Mouse (Mus musculus) natural killer cell, adult 2 months (primary cell): ENCODE data around the gene Unc45b.

ENCODE experiments used
- DNase-seq, 2 experiments: peaks; one replicate each; pipeline ENCODE4 v3.0.0; 2022; ENCODE audit warnings: low spot score in 2 of 2

Unc45b gene

DNA sequence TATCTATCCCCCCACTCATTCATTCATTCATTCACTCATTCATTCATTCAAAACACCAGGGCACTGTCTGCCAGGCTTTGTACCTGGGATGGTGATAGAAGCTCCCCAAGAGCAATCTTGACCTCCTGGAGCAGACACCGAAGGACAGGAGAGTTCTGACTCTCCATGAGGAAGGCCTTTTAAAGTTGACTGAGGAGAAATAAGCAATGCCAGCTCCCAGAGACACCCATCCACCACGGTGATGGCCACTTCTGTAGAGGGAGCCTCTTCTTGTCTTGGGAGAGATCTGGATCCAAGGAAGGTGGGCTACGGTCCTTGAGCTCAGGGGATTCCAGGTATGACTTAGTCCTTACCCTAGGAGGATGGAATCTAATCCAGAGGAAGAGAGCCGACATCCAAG lies at the start of gene Unc45b:
Unc45b (plus strand) TSS at position 301 of the 400 bp plus-strand sequence.
- no peak for DNase-seq

GRCm38 (mm10) chr11:82860759-82861158 lies 49.6 kb upstream of the Unc45b start:
- DNase-seq: no peak

DNA sequence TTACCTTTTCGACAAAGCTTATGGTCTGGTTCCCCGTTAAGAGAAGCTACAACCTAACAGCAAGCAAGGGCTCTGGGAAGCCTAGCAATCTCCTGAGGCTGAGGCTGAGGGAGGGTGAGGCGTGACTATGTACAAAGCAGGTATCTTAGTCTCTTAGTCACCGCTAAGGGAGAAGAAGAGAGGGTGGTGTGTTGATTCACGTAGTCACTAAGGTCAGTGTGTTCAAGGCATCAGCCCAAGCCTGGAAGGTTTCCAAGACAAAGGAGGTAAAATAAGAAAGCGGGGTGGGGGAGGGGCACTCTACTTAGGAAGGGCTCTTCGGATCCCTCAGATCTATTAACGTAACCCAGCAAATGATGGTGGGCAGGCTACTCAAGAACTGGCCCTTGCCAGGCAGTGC lies 48.8 kb upstream of the Unc45b start:
- no peak for DNase-seq

GRCm38 (mm10) chr11:82862638-82863037 lies 47.7 kb upstream of the Unc45b start:
- no peak for DNase-seq

- no peak for DNase-seq
Observed at GRCm38 (mm10) chr11:82863059-82863458, 47.3 kb upstream of the Unc45b start.

DNA sequence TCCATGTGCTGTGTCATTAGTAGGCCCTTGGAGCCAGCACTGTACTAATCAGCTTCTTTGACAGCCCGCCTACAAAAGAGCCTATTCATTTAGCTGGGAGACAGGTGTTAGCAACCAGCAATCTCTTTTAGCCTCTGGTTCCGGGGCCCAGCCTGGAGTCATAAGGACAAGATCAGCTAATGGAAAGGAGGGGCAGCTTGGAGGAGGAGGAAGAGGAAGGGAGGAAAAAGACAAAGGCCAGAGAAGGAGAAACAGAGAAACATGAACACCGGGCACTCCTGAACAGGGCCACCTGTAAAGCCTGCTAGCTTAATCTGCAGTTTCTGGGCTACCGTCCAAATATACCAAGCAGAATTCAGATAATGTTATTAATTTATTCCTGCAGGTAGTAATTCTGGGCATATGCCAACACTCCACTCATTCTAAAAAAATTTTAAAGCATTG lies 46.8 kb upstream of the Unc45b start:
- DNase-seq: no peak

GRCm38 (mm10) chr11:82865957-82866356 lies 44.4 kb upstream of the Unc45b start:
- no peak for DNase-seq

- no peak for DNase-seq
Observed at GRCm38 (mm10) chr11:82866850-82867564, 43.3 kb upstream of the Unc45b start.

DNA sequence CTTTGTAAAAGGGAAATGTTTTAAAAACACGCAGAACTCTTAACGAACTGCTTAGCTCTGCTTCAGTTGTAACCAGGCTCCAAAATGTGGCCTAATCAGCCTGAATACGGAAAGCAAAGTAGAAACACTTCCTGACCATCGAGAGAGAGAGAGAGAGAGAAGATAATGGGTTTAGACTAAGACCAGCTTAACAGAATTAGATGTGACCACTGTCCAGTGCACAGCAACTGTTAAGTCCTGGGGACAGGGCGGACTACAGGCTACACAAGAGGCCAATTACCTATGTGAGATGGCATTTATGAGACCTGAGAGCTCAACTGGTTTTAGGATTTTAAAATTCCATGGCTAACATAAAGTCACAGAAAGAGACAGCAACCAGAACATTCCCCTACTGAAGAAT lies 42.4 kb upstream of the Unc45b start:
- DNase-seq: no peak

GRCm38 (mm10) chr11:82869506-82870172 lies 40.7 kb upstream of the Unc45b start:
- no peak for DNase-seq

- DNase-seq: peak; percentile 41 to 50
Observed at GRCm38 (mm10) chr11:82870173-82871030, 39.9 kb upstream of the Unc45b start.

DNA sequence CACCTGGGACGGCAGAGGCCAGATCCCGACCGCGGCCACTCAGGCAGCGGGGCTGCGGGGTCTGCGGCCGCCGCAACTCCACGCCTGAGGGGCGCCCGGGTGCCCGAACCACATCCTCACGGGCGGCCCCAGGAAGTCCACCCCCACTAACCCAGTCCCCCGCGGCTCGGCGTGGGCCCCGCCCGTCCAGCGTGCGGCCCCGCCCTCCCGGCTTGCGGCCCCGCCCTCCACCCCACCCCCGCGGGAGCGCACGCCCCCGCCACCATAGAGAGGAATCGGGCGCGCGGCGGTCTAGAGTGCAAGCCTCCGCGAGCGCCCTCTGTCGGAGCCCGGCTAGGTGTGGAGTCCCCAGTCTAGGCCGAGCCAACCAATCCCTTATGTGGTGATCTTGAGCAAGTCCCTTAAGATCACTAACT lies 39.3 kb upstream of the Unc45b start, which contains the start of gene Rffl:
Rffl (minus strand) TSS at position 180 of the 416 bp plus-strand sequence.
- DNase-seq: peak; percentile 87 to 93

GRCm38 (mm10) chr11:82874924-82875323 lies 35.4 kb upstream of the Unc45b start:
- no peak for DNase-seq

DNA sequence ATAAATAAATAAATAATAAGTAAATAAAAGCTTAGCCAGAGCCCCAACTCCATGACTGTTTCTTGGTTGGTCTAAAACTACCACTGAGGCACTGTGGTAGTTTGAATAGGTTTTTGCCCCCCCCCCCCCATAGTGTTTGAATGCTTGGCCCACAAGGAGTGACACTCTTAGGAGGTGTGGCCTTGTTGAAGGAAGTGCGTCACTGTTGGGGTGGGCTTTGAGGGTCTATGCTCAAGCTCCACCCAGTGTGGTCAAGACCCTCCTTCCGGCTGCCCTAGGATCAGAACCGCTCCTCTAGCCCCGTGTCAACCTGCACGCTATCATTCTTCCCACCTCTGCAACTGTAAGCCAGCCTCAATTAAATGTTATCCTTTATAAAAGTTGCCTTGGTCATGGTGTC lies 34.7 kb upstream of the Unc45b start:
- no peak for DNase-seq

GRCm38 (mm10) chr11:82877726-82878344 lies 32.5 kb upstream of the Unc45b start:
- DNase-seq: no peak

GRCm38 (mm10) chr11:82883180-82883579 lies 27.2 kb upstream of the Unc45b start:
- no peak for DNase-seq

- DNase-seq: no peak
Observed at GRCm38 (mm10) chr11:82886559-82886958, 23.8 kb upstream of the Unc45b start.

DNA sequence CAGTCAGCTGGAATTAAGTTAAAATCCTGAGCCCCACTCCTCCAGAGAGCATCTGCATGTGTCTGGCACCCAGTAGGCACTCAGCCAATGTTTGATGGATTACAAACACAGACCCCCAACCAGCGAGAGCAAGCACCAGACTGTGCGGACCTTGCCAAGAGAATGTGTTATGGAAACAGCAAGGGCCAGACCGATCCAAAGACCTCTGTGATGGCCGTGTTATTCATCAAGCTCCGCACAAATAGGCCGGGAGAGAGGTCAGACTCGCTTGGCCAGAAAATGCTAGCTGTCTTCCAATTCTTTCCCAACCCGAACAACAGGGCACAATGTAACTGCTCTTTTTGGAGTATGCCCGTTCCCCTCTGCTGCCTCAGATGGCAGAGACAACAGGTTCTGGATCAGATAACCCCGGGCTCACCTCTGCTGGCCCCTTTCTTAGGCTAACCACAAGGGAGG lies 21.8 kb upstream of the Unc45b start:
- no peak for DNase-seq

GRCm38 (mm10) chr11:82889524-82890341 lies 20.6 kb upstream of the Unc45b start:
- DNase-seq: no peak

DNA sequence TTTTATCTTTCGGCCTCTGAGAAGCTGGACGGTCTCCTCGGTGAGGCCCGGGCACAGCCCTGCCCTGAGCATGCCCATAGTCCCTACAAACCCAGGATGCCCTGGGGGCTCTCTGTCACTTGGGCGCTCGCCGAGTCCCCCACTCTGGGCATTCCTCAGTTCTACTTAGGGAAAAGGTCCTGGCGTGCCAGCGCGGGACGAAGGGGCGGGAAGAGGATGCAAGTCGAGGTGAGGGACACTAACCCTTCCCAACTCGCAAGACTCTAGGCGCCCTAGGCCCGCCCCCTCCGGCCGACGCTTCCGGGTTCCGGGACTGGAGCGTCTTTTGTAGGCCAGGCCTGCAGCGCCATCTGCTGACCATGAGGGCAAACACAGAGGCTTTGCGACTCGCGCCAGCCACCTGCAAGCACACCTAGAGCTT lies 20.0 kb upstream of the Unc45b start, which contains the start of gene Rad51d:
Rad51d (minus strand) TSS at position 273 of the 421 bp plus-strand sequence.
- peak; percentile 90 to 92 for DNase-seq

DNA sequence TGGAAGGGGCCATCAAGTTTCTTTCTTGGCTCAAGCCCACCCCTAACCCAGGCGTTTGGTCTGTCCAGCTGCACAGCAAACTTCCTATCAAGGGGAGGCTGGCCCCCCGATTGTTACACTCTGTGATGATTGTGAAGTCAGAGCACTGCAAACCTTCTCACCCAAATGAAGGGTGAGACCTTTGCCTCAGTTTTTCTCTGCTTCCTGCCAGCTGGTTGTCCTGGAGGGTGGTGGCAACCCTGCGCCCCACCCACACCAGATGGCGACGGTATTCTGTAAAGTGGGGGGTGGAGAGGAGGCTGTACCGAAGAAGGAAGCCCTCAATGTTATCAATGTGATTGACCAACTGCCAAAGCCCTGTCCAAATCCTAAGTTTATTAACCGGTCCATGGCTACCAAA lies 18.4 kb upstream of the Unc45b start, which contains the start of gene Fndc8:
Fndc8 (plus strand) TSS at position 189 of the 400 bp plus-strand sequence.
- DNase-seq: no peak
